Mouse (Mus musculus): ENCODE data around the gene Amhr2.

Gene Amhr2

DNA sequence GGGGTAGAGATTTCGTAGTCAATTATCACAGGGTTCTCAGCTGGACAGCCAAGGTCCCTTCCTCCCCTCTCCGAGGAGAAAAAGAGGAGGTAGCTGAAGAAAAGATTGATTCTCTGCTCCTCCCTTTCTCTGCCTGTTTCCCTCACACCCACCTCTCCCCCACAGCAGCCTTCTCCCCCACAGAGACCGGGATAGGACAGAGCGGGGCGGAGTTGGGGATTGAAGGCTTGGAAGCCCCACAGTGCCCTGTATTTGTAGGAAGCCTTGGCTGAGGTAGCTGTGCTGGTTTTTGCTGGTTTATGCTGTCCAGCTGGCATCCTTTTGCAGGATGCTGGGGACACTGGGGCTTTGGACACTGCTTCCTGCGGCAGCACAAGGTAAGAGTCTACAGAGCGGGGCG lies at the start of gene Amhr2:
Gene Amhr2 (plus strand): TSS at position 222 of the 400 bp plus-strand sequence.
- no peak for DNase-seq (ENCODE audit: low spot score in 2 of 2)

DNA sequence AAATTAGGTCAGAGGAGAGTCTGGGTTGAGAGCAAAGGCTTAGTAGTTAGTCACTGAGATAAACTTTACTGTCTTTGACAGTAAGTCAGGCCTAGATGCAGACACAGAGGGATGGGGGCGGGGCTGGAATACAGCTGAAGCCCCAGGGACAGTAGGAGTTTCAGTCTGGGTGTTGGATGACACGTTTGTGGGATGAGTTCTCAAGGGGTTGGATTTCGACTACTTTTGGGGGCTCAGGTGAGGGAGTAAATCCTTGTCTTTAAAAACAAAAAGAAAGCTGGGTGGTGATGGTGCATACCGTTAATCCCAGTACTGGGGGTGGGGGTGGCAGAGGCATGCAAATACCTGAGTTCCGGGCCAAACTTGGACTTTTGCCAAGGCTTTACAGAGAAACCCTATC lies 46.5 kb upstream of the Amhr2 start:
- no peak for DNase-seq (ENCODE audit: low spot score in 2 of 2)

DNA sequence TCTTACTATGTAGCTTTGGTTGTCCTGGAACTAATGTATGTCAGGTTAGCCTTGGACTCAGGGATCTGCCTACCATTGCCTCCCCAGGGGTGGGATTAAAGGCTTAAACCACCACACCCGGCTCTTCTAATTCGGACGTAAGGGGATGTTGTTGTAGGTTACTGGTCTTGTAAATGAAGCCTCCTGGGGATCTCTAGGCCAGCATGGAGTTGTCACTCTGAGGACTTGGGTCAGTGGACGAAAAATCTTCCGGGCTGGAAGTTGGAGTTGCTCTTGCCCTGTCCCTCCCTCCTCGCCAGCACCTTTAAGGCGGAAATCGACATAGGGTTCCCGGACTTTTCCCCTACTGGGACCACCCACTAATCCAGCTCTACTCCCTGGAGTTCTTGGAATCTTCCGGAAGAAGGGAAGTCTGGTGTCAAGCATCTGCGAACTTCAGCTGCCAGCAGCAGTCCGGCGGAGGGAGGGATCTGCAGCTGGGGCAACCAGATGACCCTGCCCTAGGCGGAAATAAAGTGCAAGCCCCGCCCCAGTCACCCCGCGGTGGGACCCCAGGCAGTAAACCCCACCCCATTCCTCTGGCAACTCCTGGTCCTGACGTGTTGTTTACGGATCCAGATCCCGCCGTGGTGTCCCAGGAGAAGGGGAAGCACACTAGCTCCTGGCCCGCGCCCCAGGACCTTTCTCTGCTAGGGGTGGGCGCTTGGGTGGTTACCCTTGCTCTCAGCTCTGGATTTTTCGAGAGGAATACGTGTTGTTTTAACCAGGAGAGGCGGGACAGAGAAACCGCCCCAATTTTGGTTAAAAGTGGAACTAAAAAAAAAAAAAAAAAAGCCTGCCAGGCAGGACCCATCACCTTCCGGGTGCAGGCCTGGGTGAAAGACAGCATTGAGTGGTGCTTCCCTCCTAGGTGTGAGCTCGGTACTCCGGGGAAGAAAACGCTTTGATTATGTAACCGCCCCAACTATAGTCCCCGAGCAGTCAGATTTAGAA lies 45.6 kb upstream of the Amhr2 start:
- peak; percentile 78 to 92 for DNase-seq (ENCODE audit: low spot score in 2 of 2)

DNA sequence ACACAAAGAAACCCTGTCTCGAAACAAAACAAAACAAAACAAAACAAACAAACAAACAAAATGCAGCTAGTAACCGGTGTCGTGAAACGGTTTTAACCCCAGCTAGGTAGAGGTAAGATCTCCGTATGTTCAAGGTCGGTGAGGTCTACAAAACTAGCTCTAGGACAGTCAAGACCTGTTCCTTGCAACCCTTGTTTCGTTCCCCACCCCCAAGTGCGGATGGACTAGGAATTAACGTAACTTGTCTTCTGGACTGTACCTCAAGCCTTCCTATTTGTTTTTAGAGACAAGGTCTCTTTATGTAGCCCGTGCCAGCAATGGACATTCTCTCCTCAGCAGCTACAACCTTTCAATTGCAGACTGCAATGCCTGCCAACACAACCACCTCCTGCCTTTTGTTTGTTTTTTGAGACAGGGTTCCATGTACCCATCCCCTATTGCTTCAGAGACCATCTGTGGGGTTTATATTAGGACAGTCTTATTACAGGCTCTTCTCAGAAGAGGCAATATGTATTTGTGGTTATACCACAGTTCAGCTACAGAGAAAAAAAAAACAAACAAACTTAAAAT lies 44.6 kb upstream of the Amhr2 start:
- no peak for DNase-seq (ENCODE audit: low spot score in 2 of 2)

DNA sequence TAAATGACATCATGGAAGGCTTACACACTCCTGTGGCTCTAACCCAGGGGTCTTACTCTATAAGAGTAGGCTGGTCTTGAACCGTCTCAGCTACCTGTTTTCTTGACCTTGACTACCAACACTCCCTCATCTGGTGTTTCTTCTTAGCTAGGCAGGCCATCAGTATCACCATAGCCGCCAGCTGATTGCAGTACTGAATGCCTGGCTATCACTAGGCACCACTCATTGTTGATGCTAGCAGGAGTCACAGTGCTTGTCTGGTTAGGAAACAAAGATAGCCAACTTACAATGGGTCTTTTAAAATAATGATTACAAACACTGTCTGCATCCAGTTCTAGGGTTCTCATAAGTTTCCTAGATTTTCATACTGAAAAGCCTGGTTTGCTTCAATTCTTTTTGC lies 43.9 kb upstream of the Amhr2 start:
- DNase-seq (ENCODE audit: low spot score in 2 of 2), result no peak

DNA sequence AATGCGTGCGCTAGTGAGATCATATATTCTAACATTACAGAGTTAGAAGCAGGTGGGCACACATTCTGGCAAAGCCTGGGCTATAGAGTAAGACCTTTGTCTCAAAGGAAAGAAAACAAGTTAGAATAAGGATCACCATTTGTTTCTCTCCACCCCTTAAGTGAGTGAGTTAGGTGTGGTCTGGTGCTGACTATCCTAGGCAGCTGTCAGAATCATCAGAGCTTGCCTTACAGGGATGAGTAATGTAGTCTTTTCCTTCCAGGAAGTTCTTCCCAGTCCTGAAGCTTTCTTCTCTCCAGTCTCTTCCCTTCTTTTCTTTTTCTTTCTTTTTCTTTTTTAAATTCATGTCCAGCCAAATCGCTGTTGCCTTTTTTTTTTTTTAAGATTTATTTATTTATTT lies 43.0 kb upstream of the Amhr2 start:
- DNase-seq (ENCODE audit: low spot score in 2 of 2), result no peak

DNA sequence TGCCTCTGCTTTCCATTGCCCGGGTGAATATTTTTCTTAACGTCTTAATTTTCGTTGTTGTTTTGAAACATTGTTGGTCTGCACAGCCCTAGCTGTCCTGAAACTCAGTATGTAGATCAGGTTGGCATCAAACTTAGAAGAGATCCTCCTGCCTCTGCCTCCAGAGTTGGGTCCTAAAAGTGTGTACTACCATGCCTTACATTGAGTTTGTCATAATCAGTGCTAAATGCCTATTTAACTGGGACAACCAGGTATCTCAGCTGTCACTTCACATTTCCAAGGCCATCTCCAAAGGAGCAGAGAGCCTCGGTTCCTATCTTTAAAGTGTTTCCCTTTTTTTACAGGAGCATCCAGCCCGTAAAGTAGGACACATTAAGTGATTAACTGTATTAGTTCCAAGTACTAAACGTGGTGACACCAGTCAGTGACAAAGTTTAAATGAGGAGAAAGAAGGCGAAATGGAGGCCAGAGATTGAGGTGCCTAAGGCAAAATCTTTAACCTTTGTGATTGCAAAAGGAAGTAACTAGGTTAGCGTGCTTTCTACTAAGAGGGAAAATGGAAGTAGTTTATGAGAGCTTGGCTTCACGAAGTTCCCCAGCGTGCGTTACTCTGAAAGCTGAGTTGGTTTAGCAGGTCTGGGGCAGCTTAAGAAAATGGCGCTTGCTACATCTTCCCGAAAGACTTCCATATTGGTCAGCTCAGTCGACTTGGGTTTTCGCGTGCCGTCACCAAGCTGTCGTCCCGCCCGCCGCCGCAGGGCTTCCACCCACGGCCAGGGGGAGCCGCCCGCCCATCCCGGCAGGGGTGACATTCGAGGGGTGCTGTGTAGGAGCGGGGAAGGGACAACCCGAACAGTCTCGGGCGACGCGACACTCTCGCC lies 40.3 kb upstream of the Amhr2 start:
- DNase-seq (ENCODE audit: low spot score in 2 of 2), result peak in 1 of 2 experiments; percentile 89

DNA sequence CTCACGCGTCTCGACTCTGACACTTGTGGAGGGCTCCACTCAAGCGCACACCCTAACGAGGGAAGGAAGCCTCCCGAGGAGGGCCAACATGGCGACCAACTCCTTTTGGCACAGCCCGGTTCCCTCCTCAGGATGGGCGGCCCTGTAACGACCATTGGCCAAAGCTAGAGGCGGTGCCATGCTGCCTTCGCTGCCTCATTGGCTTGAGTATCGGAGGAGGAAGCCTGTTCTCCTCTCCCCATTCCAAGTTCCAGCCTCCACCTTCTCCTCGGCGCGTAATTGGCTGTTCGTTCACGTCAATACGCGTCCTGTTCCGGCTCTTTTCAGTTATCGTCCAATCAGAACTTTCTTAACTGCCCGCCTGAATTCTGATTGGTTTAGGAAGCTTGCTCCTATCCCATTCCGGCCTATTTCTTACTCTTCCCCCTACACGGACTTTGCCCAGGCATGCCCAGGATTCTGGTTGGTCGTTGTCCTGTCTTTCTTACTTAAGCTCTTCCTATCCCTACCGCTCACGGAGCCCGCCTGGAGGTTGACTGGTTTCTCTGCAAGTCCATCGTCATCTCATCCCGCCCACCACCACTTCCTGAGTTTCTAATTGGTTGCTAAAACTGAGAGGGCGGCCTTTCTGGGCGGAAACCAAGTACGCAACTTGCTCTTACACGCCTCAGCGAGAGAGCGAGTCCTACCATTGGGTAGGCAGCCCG lies 39.5 kb upstream of the Amhr2 start, which contains the start of gene Sp1:
Gene Sp1 (plus strand): TSS at position 655 of the 707 bp plus-strand sequence.
- peak; percentile 95 to 99 for DNase-seq (ENCODE audit: low spot score in 2 of 2)

DNA sequence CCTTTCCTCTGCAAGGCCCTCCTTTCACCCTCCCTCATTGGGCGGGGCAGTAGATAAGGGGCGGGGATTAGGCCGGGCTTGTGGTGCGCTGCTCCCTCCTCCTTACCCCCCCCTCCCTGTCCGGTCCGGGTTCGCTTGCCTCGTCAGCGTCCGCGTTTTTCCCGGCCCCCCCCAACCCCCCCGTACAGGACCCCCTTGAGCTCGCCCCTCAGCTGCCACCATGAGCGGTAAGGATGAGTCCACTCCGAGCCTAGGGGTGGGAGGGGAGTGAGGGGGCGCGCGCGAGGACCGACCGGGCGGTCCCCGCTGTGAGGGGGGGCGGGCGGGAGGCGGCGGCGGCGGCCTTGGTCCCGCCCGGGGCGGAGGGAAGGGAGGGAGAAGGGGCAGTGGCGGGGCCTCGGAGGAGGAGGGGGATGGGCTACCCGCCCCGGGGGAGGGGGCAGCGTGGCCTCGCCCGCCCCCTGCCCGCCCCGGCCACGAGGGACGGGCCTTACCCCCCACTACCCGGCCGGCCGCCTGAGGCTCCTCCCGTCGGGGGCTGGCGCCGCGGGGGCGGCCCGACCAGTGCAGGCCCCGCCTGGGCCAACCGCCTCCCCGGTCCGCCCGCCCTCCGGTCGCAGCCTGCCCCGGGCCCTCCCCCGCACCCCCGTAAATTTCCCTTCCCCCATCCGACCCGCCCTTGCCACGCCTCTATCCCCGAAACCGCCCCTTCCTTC lies 38.8 kb upstream of the Amhr2 start:
- DNase-seq (ENCODE audit: low spot score in 2 of 2), result peak; percentile 68 to 82

DNA sequence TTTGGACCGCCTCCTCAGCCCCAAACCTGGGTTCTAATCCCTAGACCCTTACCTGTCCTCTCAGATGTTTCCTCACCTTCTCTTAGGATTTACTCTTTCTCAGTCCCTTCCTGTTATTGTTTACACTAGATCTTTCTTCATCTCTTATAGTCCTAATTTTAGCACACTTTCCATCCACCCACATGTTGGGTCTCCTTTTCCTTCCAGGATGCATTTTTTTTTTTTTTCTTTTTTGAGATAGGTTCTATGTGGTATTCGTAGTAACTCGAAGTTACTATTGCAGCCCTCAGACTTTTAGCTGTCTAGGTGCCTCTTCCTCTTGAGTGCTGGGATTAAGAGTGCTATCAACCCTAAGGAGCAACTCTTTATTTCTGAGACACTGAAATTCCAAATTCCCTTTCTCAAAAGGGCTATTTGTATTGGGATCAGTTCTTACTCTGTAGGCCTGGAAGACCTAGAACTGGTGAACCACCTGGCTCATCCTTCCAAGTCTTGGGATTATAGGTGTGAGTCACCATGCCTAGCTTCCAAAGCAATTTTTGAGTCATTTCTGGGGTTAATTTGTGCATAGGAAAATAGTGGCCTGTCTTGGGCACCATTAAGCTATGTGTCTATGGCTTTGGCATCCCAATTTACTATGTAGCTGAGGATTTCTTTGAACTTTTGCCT lies 38.1 kb upstream of the Amhr2 start:
- DNase-seq (ENCODE audit: low spot score in 2 of 2), result no peak

DNA sequence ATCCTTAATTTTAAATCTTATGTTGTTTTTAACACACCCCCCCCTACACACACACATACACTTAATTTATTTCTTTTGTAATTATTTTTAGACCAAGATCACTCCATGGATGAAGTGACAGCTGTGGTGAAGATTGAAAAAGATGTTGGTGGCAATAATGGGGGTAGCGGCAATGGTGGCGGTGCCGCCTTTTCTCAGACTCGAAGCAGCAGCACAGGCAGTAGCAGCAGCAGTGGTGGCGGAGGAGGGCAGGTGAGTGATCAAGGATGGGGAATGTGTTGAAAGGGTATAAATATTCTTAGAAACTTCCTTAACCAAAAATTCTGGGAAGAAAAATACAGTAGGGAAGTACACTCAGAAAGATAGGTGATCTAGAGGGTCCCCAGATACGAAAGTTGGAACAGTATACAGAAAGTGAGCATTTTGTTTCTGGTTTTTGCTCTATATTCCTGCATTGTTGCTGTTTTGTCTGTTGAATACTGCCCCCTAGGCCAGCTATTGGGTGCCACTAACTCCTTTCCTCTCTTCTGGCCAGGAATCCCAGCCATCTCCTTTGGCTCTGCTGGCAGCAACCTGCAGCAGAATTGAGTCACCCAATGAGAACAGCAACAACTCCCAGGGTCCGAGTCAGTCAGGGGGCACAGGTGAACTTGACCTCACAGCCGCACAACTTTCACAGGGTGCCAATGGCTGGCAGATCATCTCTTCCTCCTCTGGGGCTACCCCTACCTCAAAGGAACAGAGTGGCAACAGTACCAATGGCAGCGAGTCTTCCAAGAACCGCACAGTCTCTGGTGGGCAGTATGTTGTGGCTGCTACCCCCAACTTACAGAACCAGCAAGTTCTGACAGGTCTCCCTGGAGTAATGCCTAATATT lies 37.2 kb upstream of the Amhr2 start:
- DNase-seq (ENCODE audit: low spot score in 2 of 2), result no peak

DNA sequence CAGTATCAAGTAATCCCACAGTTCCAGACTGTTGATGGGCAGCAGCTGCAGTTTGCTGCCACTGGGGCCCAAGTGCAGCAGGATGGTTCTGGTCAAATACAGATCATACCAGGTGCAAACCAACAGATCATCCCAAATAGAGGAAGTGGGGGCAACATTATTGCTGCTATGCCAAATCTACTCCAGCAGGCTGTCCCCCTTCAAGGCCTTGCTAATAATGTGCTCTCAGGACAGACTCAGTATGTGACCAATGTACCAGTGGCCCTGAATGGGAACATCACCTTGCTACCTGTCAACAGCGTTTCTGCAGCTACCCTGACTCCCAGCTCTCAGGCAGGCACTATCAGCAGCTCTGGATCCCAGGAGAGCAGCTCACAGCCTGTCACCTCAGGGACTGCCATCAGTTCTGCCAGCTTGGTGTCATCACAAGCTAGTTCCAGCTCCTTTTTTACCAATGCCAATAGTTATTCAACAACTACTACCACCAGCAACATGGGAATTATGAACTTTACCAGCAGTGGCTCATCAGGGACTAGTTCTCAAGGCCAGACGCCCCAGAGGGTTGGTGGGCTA lies 36.5 kb upstream of the Amhr2 start:
- no peak for DNase-seq (ENCODE audit: low spot score in 2 of 2)

DNA sequence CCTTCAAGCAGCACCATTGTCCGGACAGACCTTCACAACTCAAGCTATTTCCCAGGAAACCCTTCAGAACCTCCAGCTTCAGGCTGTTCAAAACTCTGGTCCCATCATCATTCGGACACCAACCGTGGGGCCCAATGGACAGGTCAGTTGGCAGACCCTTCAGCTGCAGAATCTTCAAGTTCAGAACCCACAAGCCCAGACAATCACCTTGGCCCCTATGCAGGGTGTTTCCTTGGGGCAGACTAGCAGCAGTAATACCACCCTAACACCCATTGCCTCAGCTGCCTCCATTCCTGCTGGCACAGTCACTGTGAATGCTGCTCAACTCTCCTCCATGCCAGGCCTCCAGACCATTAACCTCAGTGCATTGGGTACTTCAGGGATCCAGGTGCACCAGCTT lies 35.9 kb upstream of the Amhr2 start:
- no peak for DNase-seq (ENCODE audit: low spot score in 2 of 2)

DNA sequence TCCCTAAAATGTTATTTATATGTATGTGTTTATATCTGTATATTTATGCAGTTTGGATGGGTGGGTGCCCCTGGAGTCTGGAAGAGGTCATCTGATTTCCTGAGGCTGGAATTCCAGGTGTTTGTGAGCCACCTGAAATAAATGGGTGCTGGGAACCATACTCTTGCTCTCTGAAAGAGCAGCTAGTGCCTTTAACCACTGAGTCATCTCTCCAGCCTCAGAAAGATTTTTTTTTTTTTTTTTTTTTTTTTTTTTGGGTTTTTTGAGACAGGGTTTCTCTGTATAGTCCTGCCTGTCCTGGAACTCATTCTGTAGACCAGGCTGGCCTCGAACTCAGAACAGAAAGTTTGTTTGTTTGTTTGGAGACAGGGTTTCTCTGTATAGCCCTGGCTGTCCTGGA lies 34.1 kb upstream of the Amhr2 start:
- DNase-seq (ENCODE audit: low spot score in 2 of 2), result no peak

DNA sequence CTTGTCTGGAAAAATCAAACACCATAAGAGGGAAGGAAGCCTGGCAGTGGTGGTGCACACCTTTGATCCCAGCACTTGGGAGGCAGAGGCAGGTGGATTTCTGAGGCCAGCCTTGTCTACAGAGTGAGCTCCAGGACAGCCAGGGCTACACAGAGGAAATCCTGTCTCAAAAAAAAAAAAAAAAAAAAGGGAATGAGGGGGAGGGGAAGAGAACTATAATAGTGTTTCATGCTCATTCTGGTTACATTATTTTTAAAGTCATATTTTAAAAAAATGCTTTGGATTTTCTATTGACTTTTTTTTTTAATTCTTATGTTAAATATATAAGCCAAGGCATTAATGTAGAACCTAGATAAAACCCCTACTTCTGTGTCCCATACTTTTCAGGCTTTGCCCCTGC lies 31.5 kb upstream of the Amhr2 start:
- no peak for DNase-seq (ENCODE audit: low spot score in 2 of 2)

DNA sequence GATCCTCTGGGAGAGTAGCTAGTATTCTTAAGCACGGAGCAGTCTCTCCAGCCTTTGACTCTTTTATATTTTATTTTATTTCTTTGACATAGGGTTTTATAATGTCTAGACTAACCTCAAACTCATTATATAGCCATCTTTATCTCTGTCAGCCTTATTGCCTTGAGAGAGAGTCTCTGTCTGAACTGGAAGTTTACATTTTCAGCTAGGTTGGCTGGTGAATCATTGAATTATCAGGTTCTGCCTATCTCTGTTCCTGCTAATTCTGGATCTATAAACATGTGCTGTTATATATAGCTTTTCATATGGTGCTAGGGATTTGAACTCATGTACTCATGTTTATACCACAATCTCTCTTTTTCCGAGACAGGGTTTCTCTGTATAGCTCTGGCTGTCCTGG lies 27.6 kb upstream of the Amhr2 start:
- DNase-seq (ENCODE audit: low spot score in 2 of 2), result no peak

DNA sequence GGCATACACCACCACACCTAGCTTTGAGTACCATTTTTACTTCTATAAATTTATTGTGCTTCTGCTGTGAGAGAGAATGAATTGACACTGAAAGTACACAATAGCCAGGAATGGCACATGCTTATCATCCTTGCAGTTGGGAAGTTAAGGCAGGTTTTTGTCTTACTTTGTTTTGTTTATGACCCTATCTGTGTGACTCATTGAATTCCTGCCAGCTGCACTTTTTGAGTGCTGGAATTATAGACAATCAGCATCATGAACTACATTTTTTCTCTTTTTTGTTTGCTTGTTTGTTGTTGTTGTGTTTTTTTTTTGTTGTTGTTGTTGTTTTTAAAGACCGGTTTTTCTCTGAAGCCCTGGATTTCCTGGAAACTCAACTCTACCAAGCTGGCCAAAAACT lies 24.2 kb upstream of the Amhr2 start:
- no peak for DNase-seq (ENCODE audit: low spot score in 2 of 2)

DNA sequence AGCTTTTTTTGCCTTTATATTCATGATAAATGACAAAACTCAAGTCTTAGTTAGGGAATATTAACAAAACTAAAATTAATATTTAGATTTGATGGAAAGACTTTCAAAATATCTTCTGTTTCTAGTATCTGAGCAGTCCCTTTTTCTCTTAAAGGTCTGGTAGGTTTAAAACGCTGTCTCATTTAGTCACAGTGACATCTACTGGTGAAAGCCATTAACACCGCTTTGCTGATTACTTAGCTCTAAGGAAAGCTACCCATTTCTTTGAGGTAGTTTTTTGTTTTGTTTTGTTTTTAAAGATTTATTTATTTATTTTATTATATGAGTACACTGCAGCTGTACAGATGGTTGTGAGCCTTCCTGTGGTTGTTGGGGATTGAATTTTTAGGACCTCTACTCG lies 23.7 kb upstream of the Amhr2 start:
- no peak for DNase-seq (ENCODE audit: low spot score in 2 of 2)

Data from urinary bladder, adult 18-20 months (tissue).